Mouse (Mus musculus): ENCODE results near the gene Ptpro. TPM values are rescaled to one million over a fixed set of nuclear protein-coding genes. Genes with fewer than 3 reads are reported as not detected.

Gene Ptpro
- polyA plus RNA-seq, 1 experiment from 2014 or later, result 0.45 TPM

GRCm38 (mm10) chr6:137331826-137332225 lies 79.7 kb downstream of the Ptpro start:
- Histone ChIP-seq H3K4me3 (ENCODE audit: low read depth, low read length) (no peak overlapping the region), H3K27ac (replicated peaks; ENCODE audit: low read depth, low read length) (no peak overlapping the region), H3K27me3 (ENCODE audit: control insufficient read depth, insufficient read depth, low read length) (no peaks in the 10 kb centered on the region), H3K4me1 (ENCODE audit: control insufficient read depth, insufficient read depth, low read length) (no peaks in the 10 kb centered on the region), H3K4me2 (ENCODE audit: low read depth, severe bottlenecking) (no peak overlapping the region), H3K9me3 (ENCODE audit: control insufficient read depth, low read length) (no peaks in the 10 kb centered on the region), H3K36me3 (ENCODE audit: control insufficient read depth, insufficient read depth, low read length) (no peaks in the 10 kb centered on the region), H3K9ac (ENCODE audit: low read length) (no peak overlapping the region)
- ATAC-seq (ENCODE audit: insufficient number of reproducible peaks, low FRiP score, low TSS enrichment, low read depth) (no peak), DNase-seq (ENCODE audit: low spot score) (no peak)
- 79% methylated on average over 3 of the region's 3 CpGs for WGBS

DNA sequence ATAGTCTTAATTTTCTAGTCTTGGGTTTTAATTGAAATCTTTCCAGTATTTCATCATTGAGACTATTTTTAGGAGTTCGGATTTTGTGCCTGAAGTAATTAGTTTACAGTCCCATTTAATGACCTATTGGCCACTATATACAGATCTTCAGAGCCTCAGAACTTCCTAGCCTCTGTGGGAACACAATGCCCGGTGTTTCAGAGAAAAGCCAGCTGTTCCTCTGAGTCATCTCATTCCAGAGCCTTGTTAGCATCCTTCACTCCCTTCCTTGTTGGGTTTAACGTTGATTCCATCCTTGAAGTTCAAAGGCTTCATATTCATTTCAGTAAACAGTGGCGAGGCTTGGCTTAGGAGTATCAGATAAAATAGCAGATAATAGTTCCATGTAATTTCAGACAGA lies 87.0 kb downstream of the Ptpro start:
- Histone ChIP-seq H3K27ac (replicated peaks; ENCODE audit: low read depth, low read length) (no peak overlapping the region), H3K4me1 (ENCODE audit: control insufficient read depth, insufficient read depth, low read length) (no peaks in the 10 kb centered on the region), H3K9ac (ENCODE audit: low read length) (no peak overlapping the region), H3K36me3 (ENCODE audit: control insufficient read depth, insufficient read depth, low read length) (no peaks in the 10 kb centered on the region), H3K4me2 (ENCODE audit: low read depth, severe bottlenecking) (no peak overlapping the region), H3K9me3 (ENCODE audit: control insufficient read depth, low read length) (no peaks in the 10 kb centered on the region), H3K27me3 (ENCODE audit: control insufficient read depth, insufficient read depth, low read length) (no peaks in the 10 kb centered on the region), H3K4me3 (ENCODE audit: low read depth, low read length) (no peak overlapping the region)
- 57% methylated on average over 4 of the region's 4 CpGs for WGBS
- ATAC-seq (ENCODE audit: insufficient number of reproducible peaks, low FRiP score, low TSS enrichment, low read depth), result no peak
- no peak for DNase-seq (ENCODE audit: low spot score)

GRCm38 (mm10) chr6:137343688-137344441 lies 91.7 kb downstream of the Ptpro start:
- Histone ChIP-seq H3K4me2 (ENCODE audit: low read depth, severe bottlenecking) (no peak overlapping the region), H3K27me3 (ENCODE audit: control insufficient read depth, insufficient read depth, low read length) (no peaks in the 10 kb centered on the region), H3K27ac (replicated peaks; ENCODE audit: low read depth, low read length) (no peak overlapping the region), H3K9ac (ENCODE audit: low read length) (no peak overlapping the region), H3K9me3 (ENCODE audit: control insufficient read depth, low read length) (no peaks in the 10 kb centered on the region), H3K36me3 (ENCODE audit: control insufficient read depth, insufficient read depth, low read length) (no peaks in the 10 kb centered on the region), H3K4me1 (ENCODE audit: control insufficient read depth, insufficient read depth, low read length) (no peaks in the 10 kb centered on the region), H3K4me3 (ENCODE audit: low read depth, low read length) (no peak overlapping the region)
- 56% methylated on average over 5 of the region's 5 CpGs for WGBS
- ATAC-seq (ENCODE audit: insufficient number of reproducible peaks, low FRiP score, low TSS enrichment, low read depth) (no peak), DNase-seq (ENCODE audit: low spot score) (no peak)

DNA sequence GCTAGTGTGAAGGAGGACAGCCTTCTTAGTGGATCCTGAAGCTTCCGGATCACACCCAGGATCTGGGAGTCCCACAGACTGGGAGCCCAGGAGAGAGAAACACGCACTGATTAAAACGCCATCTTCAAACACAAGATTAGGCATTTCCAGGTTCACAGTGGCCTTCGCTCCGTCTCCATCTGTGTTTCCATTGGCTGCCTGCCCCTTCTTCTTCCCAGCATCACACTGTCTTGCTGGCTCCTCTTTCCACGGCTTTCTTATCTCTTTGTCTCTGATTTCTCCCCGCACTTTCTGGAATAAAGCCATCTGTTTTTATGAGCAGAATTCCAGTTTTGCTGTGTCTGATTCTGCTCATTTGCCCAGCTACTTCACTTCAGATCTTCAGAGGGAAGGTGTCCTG lies 108.0 kb downstream of the Ptpro start:
- Histone ChIP-seq H3K27me3 (ENCODE audit: control insufficient read depth, insufficient read depth, low read length) (no peaks in the 10 kb centered on the region), H3K9me3 (ENCODE audit: control insufficient read depth, low read length) (no peaks in the 10 kb centered on the region), H3K36me3 (ENCODE audit: control insufficient read depth, insufficient read depth, low read length) (no peaks in the 10 kb centered on the region), H3K27ac (replicated peaks; ENCODE audit: low read depth, low read length) (no peak overlapping the region), H3K4me2 (ENCODE audit: low read depth, severe bottlenecking) (no peak overlapping the region), H3K9ac (ENCODE audit: low read length) (no peak overlapping the region), H3K4me3 (ENCODE audit: low read depth, low read length) (no peak overlapping the region), H3K4me1 (ENCODE audit: control insufficient read depth, insufficient read depth, low read length) (no peaks in the 10 kb centered on the region)
- no peak for DNase-seq (ENCODE audit: low spot score)
- 89% methylated on average over 7 of the region's 7 CpGs for WGBS
- no peak for ATAC-seq (ENCODE audit: insufficient number of reproducible peaks, low FRiP score, low TSS enrichment, low read depth)

GRCm38 (mm10) chr6:137362216-137362615 lies 110.1 kb downstream of the Ptpro start:
- H3K36me3 ChIP-seq (ENCODE audit: control insufficient read depth, insufficient read depth, low read length), result no peaks in the 10 kb centered on the region
- H3K27me3 ChIP-seq (ENCODE audit: control insufficient read depth, insufficient read depth, low read length), result no peaks in the 10 kb centered on the region
- peak; percentile 44; the same call in 1 of the 2 replicates for ATAC-seq (ENCODE audit: insufficient number of reproducible peaks, low FRiP score, low TSS enrichment, low read depth)
- H3K4me2 ChIP-seq (ENCODE audit: low read depth, severe bottlenecking), result no peak overlapping the region
- peak; percentile 48 for DNase-seq (ENCODE audit: low spot score)
- H3K9me3 ChIP-seq (ENCODE audit: control insufficient read depth, low read length), result no peaks in the 10 kb centered on the region
- no peak overlapping the region for H3K27ac ChIP-seq (replicated peaks; ENCODE audit: low read depth, low read length)
- no peaks in the 10 kb centered on the region for H3K4me1 ChIP-seq (ENCODE audit: control insufficient read depth, insufficient read depth, low read length)
- no peak overlapping the region for H3K9ac ChIP-seq (ENCODE audit: low read length)
- 52% methylated on average over 8 of the region's 8 CpGs for WGBS
- H3K4me3 ChIP-seq (ENCODE audit: low read depth, low read length), result no peak overlapping the region

DNA sequence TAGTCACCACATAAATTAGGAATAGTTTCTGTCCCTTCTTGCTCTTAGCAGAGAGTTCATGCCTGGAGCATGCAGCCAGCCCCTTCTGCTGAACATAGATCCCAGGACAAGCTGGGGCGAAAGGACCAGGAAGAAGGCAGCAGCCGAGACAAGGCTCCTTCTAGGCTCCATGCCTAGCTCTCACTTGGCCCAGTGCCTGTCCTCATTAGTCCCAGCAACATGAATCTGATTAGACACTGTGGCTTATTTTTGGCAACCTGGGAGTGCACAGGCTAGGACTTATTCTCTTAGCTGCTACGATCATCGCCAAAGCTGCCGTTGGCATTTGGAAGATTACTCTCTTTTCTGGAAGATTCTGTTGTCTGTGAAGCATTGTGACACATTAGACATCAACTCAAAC lies 112.6 kb downstream of the Ptpro start:
- H3K36me3 ChIP-seq (ENCODE audit: control insufficient read depth, insufficient read depth, low read length), result no peaks in the 10 kb centered on the region
- H3K4me1 ChIP-seq (ENCODE audit: control insufficient read depth, insufficient read depth, low read length), result no peaks in the 10 kb centered on the region
- ATAC-seq (ENCODE audit: insufficient number of reproducible peaks, low FRiP score, low TSS enrichment, low read depth), result no peak
- no peak overlapping the region for H3K4me2 ChIP-seq (ENCODE audit: low read depth, severe bottlenecking)
- H3K9me3 ChIP-seq (ENCODE audit: control insufficient read depth, low read length), result no peaks in the 10 kb centered on the region
- no peak overlapping the region for H3K9ac ChIP-seq (ENCODE audit: low read length)
- no peak overlapping the region for H3K4me3 ChIP-seq (ENCODE audit: low read depth, low read length)
- no peak for DNase-seq (ENCODE audit: low spot score)
- no peaks in the 10 kb centered on the region for H3K27me3 ChIP-seq (ENCODE audit: control insufficient read depth, insufficient read depth, low read length)
- no peak overlapping the region for H3K27ac ChIP-seq (replicated peaks; ENCODE audit: low read depth, low read length)
- 63% methylated on average over 5 of the region's 5 CpGs for WGBS

DNA sequence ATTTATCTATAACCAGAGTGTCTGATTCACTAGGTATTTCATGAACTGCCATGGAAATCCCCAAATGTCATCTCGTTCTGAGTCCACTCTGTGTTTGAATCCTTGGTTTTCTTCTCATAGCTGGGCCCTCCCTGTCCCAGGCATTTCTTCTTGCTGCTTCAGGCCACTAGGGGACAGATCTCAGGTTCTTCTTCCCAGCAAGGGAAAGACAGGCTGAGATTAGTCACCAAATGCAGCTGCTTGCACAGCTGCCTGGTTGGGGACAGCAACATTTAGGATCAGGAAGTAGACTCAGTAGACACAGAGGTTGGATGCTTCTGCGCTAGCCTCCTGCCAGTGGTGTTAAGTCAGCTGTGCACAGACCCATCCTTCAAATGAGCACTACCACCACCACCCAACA lies 113.5 kb downstream of the Ptpro start:
- Histone ChIP-seq H3K9ac (ENCODE audit: low read length) (no peak overlapping the region), H3K27me3 (ENCODE audit: control insufficient read depth, insufficient read depth, low read length) (no peaks in the 10 kb centered on the region), H3K27ac (replicated peaks; ENCODE audit: low read depth, low read length) (no peak overlapping the region), H3K36me3 (ENCODE audit: control insufficient read depth, insufficient read depth, low read length) (no peaks in the 10 kb centered on the region), H3K4me2 (ENCODE audit: low read depth, severe bottlenecking) (no peak overlapping the region), H3K9me3 (ENCODE audit: control insufficient read depth, low read length) (no peaks in the 10 kb centered on the region), H3K4me1 (ENCODE audit: control insufficient read depth, insufficient read depth, low read length) (no peaks in the 10 kb centered on the region), H3K4me3 (ENCODE audit: low read depth, low read length) (no peak overlapping the region)
- 81% methylated on average over 2 of the region's 2 CpGs for WGBS
- ATAC-seq (ENCODE audit: insufficient number of reproducible peaks, low FRiP score, low TSS enrichment, low read depth), result no peak
- DNase-seq (ENCODE audit: low spot score), result no peak

DNA sequence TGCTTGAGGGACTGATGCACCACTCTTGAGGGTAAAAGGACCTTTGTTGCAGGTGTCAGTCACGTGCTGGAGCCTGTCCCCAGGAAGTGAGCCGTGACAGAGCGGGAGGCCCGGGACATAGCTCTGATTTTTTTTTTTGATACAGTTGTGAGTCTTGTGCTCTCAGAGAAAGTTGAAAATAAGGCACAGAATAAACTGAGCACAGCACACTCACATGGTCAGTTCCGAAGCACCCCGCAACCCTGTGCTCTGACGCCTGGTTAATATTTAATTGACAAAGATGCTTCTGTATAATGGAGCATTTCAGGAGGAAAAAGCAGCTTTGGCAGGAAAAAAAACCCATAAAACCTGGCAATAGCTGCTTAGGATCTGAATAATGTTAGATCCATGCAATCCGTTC lies 118.6 kb downstream of the Ptpro start:
- no peak overlapping the region for H3K4me3 ChIP-seq (ENCODE audit: low read depth, low read length)
- no peaks in the 10 kb centered on the region for H3K36me3 ChIP-seq (ENCODE audit: control insufficient read depth, insufficient read depth, low read length)
- H3K9me3 ChIP-seq (ENCODE audit: control insufficient read depth, low read length), result no peaks in the 10 kb centered on the region
- DNase-seq (ENCODE audit: low spot score) (no peak), ATAC-seq (ENCODE audit: insufficient number of reproducible peaks, low FRiP score, low TSS enrichment, low read depth) (no peak)
- H3K27me3 ChIP-seq (ENCODE audit: control insufficient read depth, insufficient read depth, low read length), result no peaks in the 10 kb centered on the region
- no peaks in the 10 kb centered on the region for H3K4me1 ChIP-seq (ENCODE audit: control insufficient read depth, insufficient read depth, low read length)
- no peak overlapping the region for H3K9ac ChIP-seq (ENCODE audit: low read length)
- H3K27ac ChIP-seq (replicated peaks; ENCODE audit: low read depth, low read length), result no peak overlapping the region
- WGBS, result 84% methylated on average over 8 of the region's 8 CpGs
- no peak overlapping the region for H3K4me2 ChIP-seq (ENCODE audit: low read depth, severe bottlenecking)

DNA sequence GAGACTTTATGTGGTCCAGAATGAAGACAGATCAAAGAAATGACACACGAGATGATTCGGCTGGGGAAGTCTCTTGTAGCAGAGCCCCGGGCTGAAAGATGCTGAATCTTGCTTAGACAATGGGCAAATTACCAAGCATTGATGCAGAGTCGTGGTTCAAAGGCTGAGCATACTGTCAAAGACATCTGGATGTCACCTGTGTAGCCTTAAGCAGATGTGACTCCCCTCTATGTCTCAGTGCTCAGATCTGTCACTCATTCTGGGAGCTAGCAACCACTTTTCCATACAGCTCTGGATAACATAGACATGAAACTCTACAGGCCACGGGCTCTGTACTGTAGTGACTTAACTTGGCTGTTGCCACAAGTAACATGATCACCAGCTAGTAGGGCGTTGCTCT lies 119.3 kb downstream of the Ptpro start:
- Histone ChIP-seq H3K27me3 (ENCODE audit: control insufficient read depth, insufficient read depth, low read length) (no peaks in the 10 kb centered on the region), H3K9me3 (ENCODE audit: control insufficient read depth, low read length) (no peaks in the 10 kb centered on the region), H3K4me3 (ENCODE audit: low read depth, low read length) (no peak overlapping the region), H3K27ac (replicated peaks; ENCODE audit: low read depth, low read length) (no peak overlapping the region), H3K36me3 (ENCODE audit: control insufficient read depth, insufficient read depth, low read length) (no peaks in the 10 kb centered on the region), H3K4me2 (ENCODE audit: low read depth, severe bottlenecking) (no peak overlapping the region), H3K9ac (ENCODE audit: low read length) (no peak overlapping the region), H3K4me1 (ENCODE audit: control insufficient read depth, insufficient read depth, low read length) (no peaks in the 10 kb centered on the region)
- no peak for DNase-seq (ENCODE audit: low spot score)
- WGBS, result 69% methylated on average over 6 of the region's 6 CpGs
- no peak for ATAC-seq (ENCODE audit: insufficient number of reproducible peaks, low FRiP score, low TSS enrichment, low read depth)

Measured in limb, embryonic 11.5 days (tissue).